In genomic region chr1:178838696-178839320, GRCm38 (mm10) we compare ENCODE assay signal across 19 mouse cellular contexts.
DNase-seq lines count a peak whose midpoint lies in the region; ATAC-seq and TF ChIP-seq lines count a peak whose summit lies in the region.
"Had no signal": no experiment of that assay in that cellular context is flagged by ENCODE, and none has a peak within 500 bp of the region (broad histone marks: within the 10 kb centered on the region; RNA-seq: fewer than 3 reads in every experiment).

No protein-coding gene starts in this region.

- TF ChIP-seq CTCF in brain, embryonic 14.5 days (IDR thresholded peaks at IDR 0.05; ENCODE audit: borderline replicate concordance, extremely low read depth, insufficient read depth, insufficient read length) = no peak
- TF ChIP-seq CTCF in heart, postnatal 0 days (IDR thresholded peaks at IDR 0.05; ENCODE audit: low read depth) = no peak

- H3K4me3 ChIP-seq in heart, postnatal 0 days (ENCODE audit: low read depth, low read length) = no peak overlapping the region
- no peak overlapping the region for H3K4me3 ChIP-seq in limb, embryonic 10.5 days
- H3K4me3 ChIP-seq: kidney, embryonic 15.5 days; limb, embryonic 15.5 days; liver, embryonic 15.5 days; stomach, embryonic 15.5 days had no signal

- peak; percentile 52 for ATAC-seq in heart, postnatal 0 days (ENCODE audit: insufficient read depth, low read depth)
- ATAC-seq: forebrain, embryonic 16.5 days; intestine, embryonic 16.5 days had no signal

- H3K4me1 ChIP-seq in heart, postnatal 0 days (ENCODE audit: control insufficient read depth, insufficient read depth) = peaks cover 26% of the 10 kb centered on the region
- peaks cover 10% of the 10 kb centered on the region; the same call in 1 of the 2 replicates for H3K4me1 ChIP-seq in limb, embryonic 10.5 days
- H3K4me1 ChIP-seq: liver, embryonic 15.5 days; stomach, embryonic 15.5 days had no signal

- TF ChIP-seq POLR2A in brain, embryonic 14.5 days (IDR thresholded peaks at IDR 0.05; ENCODE audit: borderline replicate concordance, extremely low read depth, insufficient read depth, insufficient read length, poor library complexity, severe bottlenecking) = no peak

- no peak overlapping the region for H3K9ac ChIP-seq in heart, postnatal 0 days (replicated peaks; ENCODE audit: low read depth, low read length)
- H3K9ac ChIP-seq: kidney, embryonic 15.5 days; limb, embryonic 15.5 days; liver, embryonic 15.5 days; stomach, embryonic 15.5 days had no signal

- H3K36me3 ChIP-seq in heart, postnatal 0 days (replicated peaks; ENCODE audit: control insufficient read depth, insufficient read depth, low read length) = no peaks in the 10 kb centered on the region
- H3K36me3 ChIP-seq in limb, embryonic 10.5 days = peaks cover 6% of the 10 kb centered on the region; the same call in 1 of the 2 replicates
- H3K36me3 ChIP-seq: kidney, embryonic 15.5 days; limb, embryonic 15.5 days; liver, embryonic 15.5 days; stomach, embryonic 15.5 days had no signal

- WGBS in heart, postnatal 0 days = 14% methylated on average over 10 of the region's 10 CpGs
- WGBS in limb, embryonic 10.5 days = 86% methylated on average over 10 of the region's 10 CpGs

- H3K27me3 ChIP-seq in heart, postnatal 0 days (ENCODE audit: control insufficient read depth, insufficient read depth, low read length) = no peaks in the 10 kb centered on the region
- no peaks in the 10 kb centered on the region for H3K27me3 ChIP-seq in limb, embryonic 10.5 days (ENCODE audit: low read depth, poor library complexity, severe bottlenecking)
- H3K27me3 ChIP-seq: kidney, embryonic 15.5 days; limb, embryonic 15.5 days; liver, embryonic 15.5 days; stomach, embryonic 15.5 days had no signal

- H3K27ac ChIP-seq in heart, postnatal 0 days (ENCODE audit: low read depth) = peak overlapping the region; percentile 31
- H3K27ac ChIP-seq in limb, embryonic 10.5 days = no peak overlapping the region
- H3K27ac ChIP-seq: kidney, embryonic 15.5 days; limb, embryonic 15.5 days; liver, embryonic 15.5 days; stomach, embryonic 15.5 days had no signal

- no peak for TF ChIP-seq EP300 in heart, postnatal 0 days (IDR thresholded peaks at IDR 0.05; ENCODE audit: low read depth)

- H3K4me2 ChIP-seq in heart, postnatal 0 days (ENCODE audit: low read depth, low read length) = no peak overlapping the region
- H3K4me2 ChIP-seq: kidney, embryonic 15.5 days; limb, embryonic 15.5 days; liver, embryonic 15.5 days; stomach, embryonic 15.5 days had no signal

- peak; percentile 51 to 63 for DNase-seq in cerebellum, postnatal 10 days
- no peak for DNase-seq in cerebellum, adult 11-12 months
- peak; percentile 13 to 28 for DNase-seq in kidney, postnatal 4 days
- DNase-seq in kidney, adult 11 months = no peak
- peak; percentile 65 for DNase-seq in brain, embryonic 14.5 days (ENCODE audit: low read depth)
- DNase-seq in heart, postnatal 0 days (ENCODE audit: low spot score) = peak; percentile 54
- DNase-seq in adrenal gland, postnatal 4 days (ENCODE audit: low spot score in 2 of 2) = no peak
- DNase-seq in limb, embryonic 10.5 days (ENCODE audit: low spot score) = no peak
- DNase-seq: adrenal gland, adult 2 months; embryo, embryonic 11 days; gastrocnemius, postnatal 25 days; lung, postnatal 10 days; thymus, adult 18-20 months had no signal

- no peaks in the 10 kb centered on the region for H3K9me3 ChIP-seq in heart, postnatal 0 days (replicated peaks; ENCODE audit: control insufficient read depth, low read length)
- no peaks in the 10 kb centered on the region for H3K9me3 ChIP-seq in limb, embryonic 10.5 days (replicated peaks)
- H3K9me3 ChIP-seq: kidney, embryonic 15.5 days; limb, embryonic 15.5 days; liver, embryonic 15.5 days; stomach, embryonic 15.5 days had no signal

Comparison
In these comparisons a context has a peak if more than half of its experiments do, and no peak if none do; other contexts are left out.
1. DNase-seq: peak in cerebellum, postnatal 10 days (2 of 2), kidney, postnatal 4 days (2 of 2), brain, embryonic 14.5 days (single experiment) and heart, postnatal 0 days (single experiment); none in cerebellum, adult 11-12 months (single experiment), kidney, adult 11 months (single experiment), adrenal gland, postnatal 4 days (0 of 2) and limb, embryonic 10.5 days (single experiment).